Mouse (Mus musculus) hindbrain, embryonic 12.5 days (tissue): ENCODE measurements around the gene Tsnaxip1. TPM values are rescaled to one million over a fixed set of nuclear protein-coding genes. Genes with fewer than 3 reads are reported as not detected.

ENCODE experiments used
- ATAC-seq: fragments of 200-750 bp; cut with Nextera tagmentation; 2 replicates; pipeline ENCODE4 v1.8.0; 2017; ENCODE audit warnings: moderate TSS enrichment; ENCODE audit not compliant: low FRiP score
- H3K27ac ChIP-seq: fragments of 300-500 bp; sonication (generic); 2 replicates; pipeline ENCODE4 v1.5.1; 2016; ENCODE audit warnings: mild to moderate bottlenecking
- H3K27me3 ChIP-seq: fragments of 300-500 bp; sonication (generic); 2 replicates; pipeline ENCODE4 v1.6.1; 2016; ENCODE audit warnings: mild to moderate bottlenecking
- H3K36me3 ChIP-seq: fragments of 300-500 bp; sonication (generic); 2 replicates; pipeline ENCODE4 v1.6.1; 2016; ENCODE audit warnings: mild to moderate bottlenecking
- H3K4me1 ChIP-seq: fragments of 300-500 bp; sonication (generic); 2 replicates; pipeline ENCODE4 v1.6.1; 2016
- H3K4me2 ChIP-seq: fragments of 300-500 bp; sonication (generic); replicated peaks from 2 replicates; pipeline ENCODE4 v1.6.1; 2016; ENCODE audit warnings: mild to moderate bottlenecking
- H3K4me3 ChIP-seq: fragments of 300-500 bp; sonication (generic); 2 replicates; pipeline ENCODE4 v1.5.1; 2016; ENCODE audit warnings: mild to moderate bottlenecking
- H3K9ac ChIP-seq: fragments of 300-500 bp; sonication (generic); 2 replicates; pipeline ENCODE4 v1.6.1; 2016; ENCODE audit warnings: mild to moderate bottlenecking, moderate library complexity
- H3K9me3 ChIP-seq: fragments of 300-500 bp; sonication (generic); replicated peaks from 2 replicates; pipeline ENCODE4 v1.6.1; 2016; ENCODE audit warnings: mild to moderate bottlenecking
- WGBS: fragments of 180-500 bp; shearing (Covaris S2); methylation state at CpG from one replicate; pipeline ENCODE4 v1.1.7; 2016; 5-methylcytosine and 5-hydroxymethylcytosine counted together
- polyA plus RNA-seq: library from polyadenylated mRNA; unstranded; fragments of >200 nt; fragmentation: Nextera tagmentation; extraction: Ambion mirVana; gene quantifications from 2 replicates; pipeline ENCODE4 v1.2.1, GENCODE M21; 2016

The Tsnaxip1 gene
- polyA plus RNA-seq, 1 experiment from 2014 or later = 0.84 TPM

DNA sequence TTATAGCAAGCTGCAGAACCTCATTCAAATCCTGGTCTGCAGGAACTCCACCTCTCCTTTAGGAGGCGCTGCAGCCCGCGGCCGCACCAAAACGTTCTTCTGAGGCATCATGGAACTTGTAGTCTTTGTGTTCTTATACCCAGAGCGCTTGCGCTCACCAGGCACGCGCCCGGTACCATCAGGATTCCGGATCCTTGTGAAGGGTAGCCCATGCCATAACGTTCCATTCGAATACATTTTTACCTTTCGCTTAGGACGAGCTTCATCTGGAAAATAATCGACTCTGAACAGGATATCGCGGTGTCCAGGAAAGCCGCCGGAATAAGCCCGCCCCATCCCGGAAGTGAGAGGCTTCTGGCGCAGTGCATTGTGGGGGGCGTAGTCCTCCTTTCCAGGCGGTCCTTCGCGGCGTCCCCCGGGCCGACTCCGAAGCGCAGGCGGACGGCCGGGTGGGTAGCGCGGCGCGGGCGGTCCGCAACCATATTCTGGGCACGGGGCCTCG is 27.2 kb downstream of the Tsnaxip1 start, which contains the start of gene Thap11:
TSS of gene Thap11 (plus strand) at position 418 of the 502 bp plus-strand sequence.
- peaks cover 35% of the 10 kb centered on the region for H3K4me1 ChIP-seq
- peak; percentile 91 for ATAC-seq
- WGBS = under 1% methylated on average over 43 of the region's 43 CpGs

DNA sequence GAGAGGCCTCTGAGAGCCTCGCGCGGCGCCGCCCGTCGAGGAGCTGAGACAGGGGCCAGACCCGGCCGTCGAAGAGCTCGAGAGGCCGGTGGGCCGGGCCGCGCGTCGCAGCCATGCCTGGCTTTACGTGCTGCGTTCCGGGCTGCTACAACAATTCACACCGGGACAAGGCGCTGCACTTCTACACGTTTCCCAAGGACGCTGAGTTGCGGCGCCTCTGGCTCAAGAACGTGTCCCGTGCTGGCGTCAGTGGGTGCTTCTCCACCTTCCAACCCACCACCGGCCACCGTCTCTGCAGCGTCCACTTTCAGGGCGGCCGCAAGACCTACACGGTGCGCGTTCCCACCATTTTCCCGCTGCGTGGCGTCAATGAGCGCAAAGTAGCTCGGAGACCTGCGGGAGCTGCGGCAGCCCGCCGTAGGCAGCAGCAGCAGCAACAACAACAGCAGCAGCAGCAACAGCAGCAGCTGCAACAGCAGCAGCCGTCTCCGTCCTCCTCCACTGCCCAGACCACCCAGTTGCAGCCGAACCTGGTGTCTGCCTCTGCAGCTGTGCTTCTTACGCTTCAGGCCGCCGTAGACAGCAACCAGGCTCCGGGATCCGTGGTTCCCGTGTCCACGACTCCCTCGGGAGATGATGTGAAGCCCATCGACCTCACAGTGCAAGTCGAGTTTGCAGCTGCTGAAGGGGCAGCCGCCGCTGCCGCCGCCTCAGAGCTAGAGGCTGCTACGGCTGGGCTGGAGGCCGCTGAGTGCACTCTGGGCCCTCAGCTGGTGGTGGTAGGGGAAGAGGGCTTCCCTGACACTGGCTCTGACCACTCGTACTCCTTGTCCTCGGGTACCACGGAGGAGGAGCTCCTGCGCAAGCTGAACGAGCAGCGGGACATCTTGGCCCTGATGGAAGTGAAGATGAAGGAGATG is 28.0 kb downstream of the Tsnaxip1 start:
- under 1% methylated on average over 71 of the region's 71 CpGs for WGBS
- H3K4me3 ChIP-seq = peak overlapping the region; percentile 65

More for the DNA sequence above, 27.2 kb downstream of the Tsnaxip1 start, which contains the start of gene Thap11:
- Histone ChIP-seq H3K9me3 (no peaks in the 10 kb centered on the region), H3K4me2 (peak within 1 kb of the TSS; percentile 84), H3K9ac (peak within 1 kb of the TSS; percentile 70), H3K36me3 (no peaks in the 10 kb centered on the region), H3K4me3 (peak within 1 kb of the TSS; percentile 65), H3K27me3 (no peaks in the 10 kb centered on the region), H3K27ac (peak within 1 kb of the TSS; percentile 81)

GRCm38 (mm10) chr8:105856168-105856835 is 28.8 kb downstream of the Tsnaxip1 start:
- ATAC-seq = no peak
- 24% methylated on average over 15 of the region's 15 CpGs for WGBS
- Histone ChIP-seq H3K4me1 (peaks cover 31% of the 10 kb centered on the region), H3K4me2 (peak overlapping the region; percentile 84), H3K27me3 (no peaks in the 10 kb centered on the region), H3K4me3 (peak overlapping the region; percentile 65), H3K9me3 (no peaks in the 10 kb centered on the region), H3K27ac (peak overlapping the region; percentile 81; the same call in 1 of the 2 replicates), H3K9ac (peak overlapping the region; percentile 70), H3K36me3 (no peaks in the 10 kb centered on the region)

More for the DNA sequence above, 28.0 kb downstream of the Tsnaxip1 start:
- Histone ChIP-seq H3K4me2 (peak overlapping the region; percentile 84), H3K27me3 (no peaks in the 10 kb centered on the region), H3K27ac (peak overlapping the region; percentile 81), H3K9ac (peak overlapping the region; percentile 70), H3K9me3 (no peaks in the 10 kb centered on the region), H3K4me1 (peaks cover 35% of the 10 kb centered on the region), H3K36me3 (no peaks in the 10 kb centered on the region)
- peak; percentile 20 for ATAC-seq

GRCm38 (mm10) chr8:105858495-105858894 is 31.0 kb downstream of the Tsnaxip1 start:
- Histone ChIP-seq H3K4me1 (peaks cover 47% of the 10 kb centered on the region), H3K4me3 (no peak overlapping the region)

GRCm38 (mm10) chr8:105859314-105859713 is 31.8 kb downstream of the Tsnaxip1 start:
- Histone ChIP-seq H3K4me1 (peaks cover 51% of the 10 kb centered on the region), H3K4me2 (peak overlapping the region; percentile 56; the same call in 1 of the 2 replicates), H3K9me3 (no peaks in the 10 kb centered on the region), H3K9ac (0 out of 2 replicates have a peak overlapping the region, but pooled peaks have one; percentile 59), H3K27me3 (no peaks in the 10 kb centered on the region), H3K4me3 (no peak overlapping the region), H3K27ac (peak overlapping the region; percentile 93; the same call in 1 of the 2 replicates), H3K36me3 (no peaks in the 10 kb centered on the region)
- 79% methylated on average over 5 of the region's 5 CpGs for WGBS
- ATAC-seq = no peak

More at GRCm38 (mm10) chr8:105858495-105858894, 31.0 kb downstream of the Tsnaxip1 start:
- no peak overlapping the region for H3K27ac ChIP-seq
- H3K9me3 ChIP-seq = no peaks in the 10 kb centered on the region
- no peaks in the 10 kb centered on the region for H3K27me3 ChIP-seq
- H3K9ac ChIP-seq = no peak overlapping the region
- 92% methylated on average over 5 of the region's 5 CpGs for WGBS
- no peaks in the 10 kb centered on the region for H3K36me3 ChIP-seq
- ATAC-seq = no peak
- no peak overlapping the region for H3K4me2 ChIP-seq

DNA sequence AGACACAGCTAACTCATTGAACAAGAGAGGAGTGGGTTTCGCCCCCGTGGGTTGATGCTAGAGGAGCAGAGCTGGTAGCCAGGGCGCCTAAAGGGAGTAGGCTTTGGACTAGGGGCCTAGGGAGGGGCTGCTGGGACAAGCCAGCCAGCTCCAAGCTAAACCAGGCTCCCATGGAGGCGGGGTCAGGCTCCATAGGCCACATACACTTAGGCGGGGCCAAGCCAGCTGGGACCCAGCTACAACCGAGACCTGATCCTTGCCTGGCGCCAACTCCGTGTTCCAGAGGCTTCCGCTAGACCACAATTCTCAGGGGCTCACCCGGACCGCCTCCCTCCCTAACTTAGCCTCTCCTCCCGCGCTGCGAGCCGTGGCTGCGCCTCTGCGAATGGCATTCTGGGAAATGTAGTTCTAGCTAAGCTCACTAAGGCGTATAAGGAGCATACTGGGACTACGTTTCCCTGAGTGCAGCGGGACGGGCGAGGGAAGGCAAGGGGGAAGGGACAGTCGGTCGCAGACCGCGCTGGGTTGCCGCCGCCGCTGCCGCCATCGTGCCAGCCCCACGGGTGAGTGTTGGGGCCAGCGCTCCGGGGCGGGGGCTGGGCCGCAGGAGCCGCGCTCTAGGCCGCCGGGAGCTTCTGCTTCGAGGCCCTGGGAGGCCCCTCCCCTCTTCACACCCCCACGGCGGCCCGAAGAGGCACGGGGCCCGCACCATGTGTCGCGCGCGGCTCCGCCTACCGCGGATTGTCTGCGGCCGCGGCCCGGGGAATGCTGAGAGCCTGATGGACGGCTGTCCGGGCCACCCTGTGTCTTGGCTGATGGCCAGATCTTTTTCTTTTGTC is 32.8 kb downstream of the Tsnaxip1 start, which contains the start of gene Nutf2:
TSS of gene Nutf2 (plus strand) at position 438 of the 839 bp plus-strand sequence.
- ATAC-seq = peak; percentile 97
- Histone ChIP-seq H3K4me2 (peak within 1 kb of the TSS; percentile 73), H3K4me3 (peak within 1 kb of the TSS; percentile 93), H3K36me3 (no peaks in the 10 kb centered on the region), H3K27ac (peak within 1 kb of the TSS; percentile 93), H3K4me1 (peaks cover 51% of the 10 kb centered on the region), H3K9me3 (no peaks in the 10 kb centered on the region), H3K27me3 (no peaks in the 10 kb centered on the region), H3K9ac (peak within 1 kb of the TSS; percentile 94)
- under 1% methylated on average over 59 of the region's 59 CpGs for WGBS

GRCm38 (mm10) chr8:105861951-105862350 is 34.4 kb downstream of the Tsnaxip1 start:
- Histone ChIP-seq H3K36me3 (peaks cover 11% of the 10 kb centered on the region), H3K4me1 (peaks cover 42% of the 10 kb centered on the region), H3K9me3 (no peaks in the 10 kb centered on the region), H3K9ac (peak overlapping the region; percentile 94), H3K4me3 (peak overlapping the region; percentile 93), H3K27me3 (no peaks in the 10 kb centered on the region), H3K27ac (peak overlapping the region; percentile 12; the same call in 1 of the 2 replicates), H3K4me2 (peak overlapping the region; percentile 73)
- no peak for ATAC-seq
- 0% methylated on average over 1 of the region's 1 CpGs for WGBS

DNA sequence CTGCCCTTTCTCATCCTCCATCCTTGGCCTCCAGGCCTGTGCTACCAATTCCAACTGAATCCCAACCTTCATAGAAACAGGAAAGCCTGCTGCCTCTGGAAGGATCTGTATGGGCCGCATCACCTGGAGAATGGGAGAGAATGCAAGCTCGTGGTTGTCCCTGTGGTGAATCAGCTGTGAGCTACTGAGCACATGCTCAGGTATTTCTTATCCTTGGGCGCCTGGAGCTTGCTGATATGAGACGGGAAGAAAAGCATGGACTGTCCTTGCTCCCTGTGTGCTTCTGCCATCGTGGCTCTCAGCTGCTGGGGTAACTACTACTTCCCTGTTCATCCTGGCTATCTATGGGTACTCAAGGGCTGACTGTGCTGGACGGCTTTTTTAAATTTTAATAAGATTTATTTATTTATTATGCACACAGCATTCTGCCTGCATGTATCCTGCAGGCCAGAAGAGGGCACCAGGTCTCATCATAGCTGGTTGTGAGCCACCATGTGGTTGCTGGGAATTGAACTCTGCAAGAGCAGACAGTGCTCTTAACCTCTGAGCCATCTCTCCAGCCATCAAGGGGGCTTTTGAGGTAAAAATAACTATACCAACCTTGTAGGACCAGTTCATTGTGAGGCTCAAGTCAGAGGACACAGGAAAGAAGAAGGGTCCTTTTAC is 39.0 kb downstream of the Tsnaxip1 start:
- Histone ChIP-seq H3K4me1 (peaks cover 21% of the 10 kb centered on the region), H3K4me3 (no peak overlapping the region), H3K9me3 (no peaks in the 10 kb centered on the region), H3K9ac (no peak overlapping the region), H3K4me2 (no peak overlapping the region), H3K27ac (no peak overlapping the region), H3K36me3 (peaks cover 51% of the 10 kb centered on the region), H3K27me3 (no peaks in the 10 kb centered on the region)
- 88% methylated on average over 6 of the region's 6 CpGs for WGBS
- no peak for ATAC-seq

DNA sequence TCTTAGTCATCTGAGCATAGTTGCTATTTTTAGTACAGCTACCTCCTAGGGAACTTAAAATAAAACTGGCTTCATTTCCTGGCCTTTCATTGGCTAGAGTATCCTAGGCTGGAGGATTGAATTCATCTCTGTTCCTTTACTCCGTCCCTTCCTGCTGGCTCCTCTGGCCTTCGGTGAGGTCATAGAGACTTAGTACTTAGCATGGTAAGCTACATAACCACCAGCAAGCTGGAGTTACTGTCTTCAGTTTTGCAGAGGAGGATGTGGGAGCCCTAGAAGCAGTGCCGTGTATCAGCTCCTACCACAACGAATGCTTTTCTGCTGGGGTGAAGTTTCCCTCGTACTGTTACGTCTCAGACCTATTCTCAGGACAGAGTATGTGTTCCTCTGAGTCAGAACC is 46.8 kb downstream of the Tsnaxip1 start:
- WGBS = 89% methylated on average over 6 of the region's 6 CpGs
- H3K9me3 ChIP-seq = no peaks in the 10 kb centered on the region
- peaks cover 71% of the 10 kb centered on the region for H3K36me3 ChIP-seq
- no peak overlapping the region for H3K4me2 ChIP-seq
- H3K4me3 ChIP-seq = no peak overlapping the region
- no peaks in the 10 kb centered on the region for H3K27me3 ChIP-seq
- no peak overlapping the region for H3K9ac ChIP-seq
- ATAC-seq = no peak
- no peak overlapping the region for H3K27ac ChIP-seq
- H3K4me1 ChIP-seq = no peaks in the 10 kb centered on the region

GRCm38 (mm10) chr8:105880754-105881520 is 53.4 kb downstream of the Tsnaxip1 start, which contains the start of gene Edc4:
TSS of gene Edc4 (plus strand) at chr8:105880881.
- Histone ChIP-seq H3K4me1 (peaks cover 24% of the 10 kb centered on the region), H3K27me3 (no peaks in the 10 kb centered on the region), H3K9me3 (no peaks in the 10 kb centered on the region), H3K9ac (peak within 1 kb of the TSS; percentile 92), H3K4me3 (peak within 1 kb of the TSS; percentile 88), H3K27ac (peak within 1 kb of the TSS; percentile 68), H3K4me2 (peak within 1 kb of the TSS; percentile 90), H3K36me3 (peaks cover 57% of the 10 kb centered on the region)
- 1% methylated on average over 45 of the region's 45 CpGs for WGBS
- peak; percentile 77 for ATAC-seq
